27 mouse cellular contexts compared by ENCODE assay signal in the genomic region with DNA sequence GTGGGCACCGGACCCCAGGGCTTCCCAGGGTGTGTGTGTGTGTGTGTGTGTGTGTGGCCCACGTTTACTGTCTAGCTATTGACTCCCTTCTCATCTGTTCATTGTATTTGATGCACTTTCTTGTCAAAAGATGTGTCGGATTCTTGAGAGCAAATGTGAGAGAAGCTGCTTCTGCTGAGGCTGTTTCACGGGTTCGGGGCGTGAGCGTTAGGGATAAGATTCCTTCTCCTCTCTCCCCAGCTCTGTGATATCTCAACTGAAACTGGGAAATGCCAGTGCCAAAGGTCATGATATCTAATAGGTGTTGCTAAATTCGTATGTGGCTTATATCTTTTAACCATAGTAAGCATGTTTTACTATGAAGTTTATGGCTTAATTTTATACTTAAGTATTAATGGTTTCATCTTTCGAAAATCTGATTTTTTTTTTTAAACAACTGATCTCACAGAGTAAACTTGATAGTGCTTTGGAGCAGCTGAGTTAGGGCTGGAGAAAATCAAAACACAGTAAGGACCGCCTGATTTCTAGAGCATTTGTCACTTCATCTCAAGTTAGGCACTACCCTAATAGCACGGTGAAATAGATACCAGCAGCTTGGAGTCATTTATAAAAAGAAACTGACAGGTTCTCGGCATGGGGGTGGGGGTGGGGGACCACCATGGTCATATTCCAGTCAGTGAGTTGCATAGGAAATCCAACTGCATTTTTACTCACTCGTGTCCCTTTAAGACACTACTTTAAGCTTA. TPM values are rescaled to one million over a fixed set of nuclear protein-coding genes. Genes with fewer than 3 reads are reported as not detected.
DNase-seq lines count a peak whose midpoint lies in the region; ATAC-seq and TF ChIP-seq lines count a peak whose summit lies in the region.
"Had no signal": no experiment of that assay in that cellular context is flagged by ENCODE, and none has a peak within 500 bp of the region (broad histone marks: within the 10 kb centered on the region; RNA-seq: fewer than 3 reads in every experiment).

No protein-coding gene starts in this region.

- no peaks in the 10 kb centered on the region for H3K9me3 ChIP-seq in limb, embryonic 13.5 days
- no peaks in the 10 kb centered on the region for H3K9me3 ChIP-seq in limb, embryonic 10.5 days (replicated peaks)
- no peaks in the 10 kb centered on the region for H3K9me3 ChIP-seq in intestine, embryonic 16.5 days (ENCODE audit: control insufficient read depth, low read length)
- H3K9me3 ChIP-seq: embryonic facial prominence, embryonic 12.5 days; hindbrain, embryonic 13.5 days; midbrain, embryonic 13.5 days; neural tube, embryonic 12.5 days; stomach, embryonic 15.5 days had no signal

- H3K36me3 ChIP-seq in limb, embryonic 13.5 days: no peaks in the 10 kb centered on the region
- H3K36me3 ChIP-seq in limb, embryonic 10.5 days: no peaks in the 10 kb centered on the region; the same call in 1 of the 2 replicates
- H3K36me3 ChIP-seq in intestine, embryonic 16.5 days (ENCODE audit: control insufficient read depth, insufficient read depth, low read length): no peaks in the 10 kb centered on the region
- H3K36me3 ChIP-seq in small intestine, adult 2 months (ENCODE audit: control insufficient read depth, insufficient read depth, low read length): peaks cover 9% of the 10 kb centered on the region
- H3K36me3 ChIP-seq: embryonic facial prominence, embryonic 12.5 days; hindbrain, embryonic 13.5 days; midbrain, embryonic 13.5 days; neural tube, embryonic 12.5 days; stomach, embryonic 15.5 days had no signal

- no peak overlapping the region for H3K4me3 ChIP-seq in limb, embryonic 13.5 days
- H3K4me3 ChIP-seq in limb, embryonic 10.5 days: no peak overlapping the region
- no peak overlapping the region for H3K4me3 ChIP-seq in intestine, embryonic 16.5 days (ENCODE audit: low read length)
- H3K4me3 ChIP-seq in small intestine, adult 2 months (ENCODE audit: low read depth, low read length): no peak overlapping the region
- H3K4me3 ChIP-seq: embryonic facial prominence, embryonic 12.5 days; erythroblast, embryonic 14.5 days; hindbrain, embryonic 13.5 days; left cerebral cortex, adult 2 months; midbrain, embryonic 13.5 days; neural tube, embryonic 12.5 days; stomach, embryonic 15.5 days had no signal

- TF ChIP-seq POLR2A in small intestine, adult 2 months (IDR thresholded peaks at IDR 0.05; ENCODE audit: low read depth, low read length): no peak

- WGBS in limb, embryonic 13.5 days: 75% methylated on average over 13 of the region's 13 CpGs
- 78% methylated on average over 13 of the region's 13 CpGs for WGBS in limb, embryonic 10.5 days
- WGBS in intestine, embryonic 16.5 days: 58% methylated on average over 13 of the region's 13 CpGs
- 57% methylated on average over 13 of the region's 13 CpGs for WGBS in small intestine, adult 2 months

- no peak overlapping the region for H3K4me2 ChIP-seq in limb, embryonic 13.5 days (replicated peaks)
- no peak overlapping the region for H3K4me2 ChIP-seq in intestine, embryonic 16.5 days (ENCODE audit: low read depth, low read length)
- H3K4me2 ChIP-seq: embryonic facial prominence, embryonic 12.5 days; hindbrain, embryonic 13.5 days; liver, embryonic 11.5 days; midbrain, embryonic 13.5 days; neural tube, embryonic 12.5 days; stomach, embryonic 15.5 days had no signal

- DNase-seq in gastrocnemius, adult 18-20 months (ENCODE audit: low spot score): peak; percentile 53
- no peak for DNase-seq in gastrocnemius, postnatal 14 days
- DNase-seq in limb, embryonic 10.5 days (ENCODE audit: low spot score): no peak
- DNase-seq in lung, postnatal 4 days: no peak
- DNase-seq: adrenal gland, postnatal 14 days; cerebellum, adult 2 months; gastrocnemius, postnatal 25 days; heart, postnatal 36 days; lung, adult 18-20 months; lung, postnatal 10 days; right cerebral cortex, postnatal 25 days; thymus, adult 2 months; thymus, postnatal 4 days had no signal

- H3K9ac ChIP-seq in limb, embryonic 13.5 days: no peak overlapping the region
- no peak overlapping the region for H3K9ac ChIP-seq in intestine, embryonic 16.5 days (ENCODE audit: low read depth, low read length)
- H3K9ac ChIP-seq: embryonic facial prominence, embryonic 12.5 days; hindbrain, embryonic 13.5 days; midbrain, embryonic 13.5 days; neural tube, embryonic 12.5 days; stomach, embryonic 15.5 days had no signal

- peak; percentile 66 for ATAC-seq in limb, embryonic 13.5 days (ENCODE audit: low FRiP score, low read depth)
- peak; percentile 59; the same call in 1 of the 2 replicates for ATAC-seq in intestine, embryonic 16.5 days
- ATAC-seq: CD4-positive, CD25-positive, alpha-beta regulatory T cell, adult 4 months; forebrain, embryonic 14.5 days; midbrain, embryonic 13.5 days had no signal

- intact Hi-C loops in gastrocnemius, postnatal 14 days (cut with DNase I; ENCODE audit: low total_unique reads): no loop called here

- no peaks in the 10 kb centered on the region for H3K27me3 ChIP-seq in limb, embryonic 13.5 days
- no peaks in the 10 kb centered on the region for H3K27me3 ChIP-seq in limb, embryonic 10.5 days (ENCODE audit: low read depth, poor library complexity, severe bottlenecking)
- H3K27me3 ChIP-seq in intestine, embryonic 16.5 days (replicated peaks; ENCODE audit: control insufficient read depth, insufficient read depth, low read length): no peaks in the 10 kb centered on the region
- no peaks in the 10 kb centered on the region for H3K27me3 ChIP-seq in small intestine, adult 2 months (ENCODE audit: control insufficient read depth, insufficient read depth, low read length)
- H3K27me3 ChIP-seq: embryonic facial prominence, embryonic 12.5 days; hindbrain, embryonic 13.5 days; neural tube, embryonic 12.5 days; stomach, embryonic 15.5 days had no signal

- H3K27ac ChIP-seq in limb, embryonic 13.5 days: no peak overlapping the region
- no peak overlapping the region for H3K27ac ChIP-seq in limb, embryonic 10.5 days
- no peak overlapping the region for H3K27ac ChIP-seq in intestine, embryonic 16.5 days (ENCODE audit: low read length)
- H3K27ac ChIP-seq in small intestine, adult 2 months (ENCODE audit: insufficient read depth, low read depth, low read length): peak overlapping the region; percentile 33
- H3K27ac ChIP-seq: embryonic facial prominence, embryonic 12.5 days; hindbrain, embryonic 13.5 days; kidney, postnatal 0 days; left cerebral cortex, adult 2 months; midbrain, embryonic 13.5 days; neural tube, embryonic 12.5 days; stomach, embryonic 15.5 days had no signal

- H3K4me1 ChIP-seq in limb, embryonic 13.5 days: no peaks in the 10 kb centered on the region
- peaks cover 5% of the 10 kb centered on the region; the same call in 1 of the 2 replicates for H3K4me1 ChIP-seq in limb, embryonic 10.5 days
- no peaks in the 10 kb centered on the region for H3K4me1 ChIP-seq in intestine, embryonic 16.5 days (ENCODE audit: control insufficient read depth, insufficient read depth, low read length)
- peaks cover 6% of the 10 kb centered on the region for H3K4me1 ChIP-seq in small intestine, adult 2 months (ENCODE audit: control insufficient read depth, insufficient read depth, insufficient read length, low read length)
- H3K4me1 ChIP-seq: hindbrain, embryonic 13.5 days; stomach, embryonic 15.5 days had no signal

- no peak for TF ChIP-seq CTCF in small intestine, adult 2 months (IDR thresholded peaks at IDR 0.05; ENCODE audit: extremely low read depth, insufficient read length, insufficient replicate concordance, low read depth, low read length)

RNA-seq across cellular contexts. Expression of a gene that starts 32.4 kb away (rescaled TPM):
- total RNA-seq in gastrocnemius, adult 18-20 months (2021): 100 to 1,000 TPM; 151 to 203 TPM
- total RNA-seq in gastrocnemius, postnatal 14 days (2021): 100 to 1,000 TPM; 158 to 167 TPM
- polyA plus RNA-seq in limb, embryonic 13.5 days (2015; fragmentation: Nextera tagmentation; extraction: Ambion mirVana): 12.9 and 14.3 TPM in 2 replicates
- 22.5 and 23.7 TPM in 2 replicates for polyA plus RNA-seq in limb, embryonic 10.5 days (2016; fragmentation: Nextera tagmentation; extraction: Ambion mirVana)
- 23.0 and 27.0 TPM in 2 replicates for polyA plus RNA-seq in intestine, embryonic 16.5 days (2015; fragmentation: Nextera tagmentation; extraction: Ambion mirVana)
- 13.9 and 31.9 TPM in 2 replicates for polyA plus RNA-seq in small intestine, adult 2 months (2012; rRNA removed)
